Mouse (Mus musculus): ENCODE measurements around the gene Rpa2. TPM values are rescaled to one million over a fixed set of nuclear protein-coding genes. Genes with fewer than 3 reads are reported as not detected.
A peak's percentile ranks its signal among the peaks of the same experiment; 100 is the strongest.

Rpa2 gene
- polyA plus RNA-seq, 1 experiment from 2014 or later, result 43.0 TPM

- H3K27ac ChIP-seq (ENCODE audit: low read depth), result peak overlapping the region; percentile 74; the same call in 1 of the 2 replicates
- no peak for ATAC-seq
These were observed 48.7 kb downstream of the Rpa2 start for GRCm38 (mm10) chr4:132816855-132817254.

GRCm38 (mm10) chr4:132818442-132818841, 50.3 kb downstream of the Rpa2 start:
- no peaks in the 10 kb centered on the region for H3K27me3 ChIP-seq (ENCODE audit: insufficient read depth, low read length)
- H3K4me3 ChIP-seq (ENCODE audit: low read depth, low read length), result no peak overlapping the region
- peaks cover 6% of the 10 kb centered on the region for H3K4me1 ChIP-seq (ENCODE audit: insufficient read depth)
- TF ChIP-seq EP300 (IDR thresholded peaks at IDR 0.05; ENCODE audit: low read depth), result no peak
- TF ChIP-seq CTCF (IDR thresholded peaks at IDR 0.05; ENCODE audit: low read depth), result peak; percentile 45
- ATAC-seq, result no peak
- WGBS (ENCODE audit: insufficient replicate concordance), result 60% methylated on average over 2 of the region's 2 CpGs
- no peaks in the 10 kb centered on the region for H3K9me3 ChIP-seq (ENCODE audit: low read length)
- H3K36me3 ChIP-seq (replicated peaks; ENCODE audit: insufficient read depth, low read length), result no peaks in the 10 kb centered on the region
- no peak overlapping the region for H3K27ac ChIP-seq (ENCODE audit: low read depth)
- DNase-seq, result no peak
- no peak overlapping the region for H3K9ac ChIP-seq (replicated peaks)
- H3K4me2 ChIP-seq (ENCODE audit: low read depth, low read length), result no peak overlapping the region

More at GRCm38 (mm10) chr4:132816855-132817254, 48.7 kb downstream of the Rpa2 start:
- Histone ChIP-seq H3K4me2 (ENCODE audit: low read depth, low read length) (no peak overlapping the region), H3K27me3 (ENCODE audit: insufficient read depth, low read length) (no peaks in the 10 kb centered on the region), H3K9ac (replicated peaks) (no peak overlapping the region), H3K4me3 (ENCODE audit: low read depth, low read length) (no peak overlapping the region), H3K9me3 (ENCODE audit: low read length) (no peaks in the 10 kb centered on the region), H3K4me1 (ENCODE audit: insufficient read depth) (peaks cover 6% of the 10 kb centered on the region), H3K36me3 (replicated peaks; ENCODE audit: insufficient read depth, low read length) (no peaks in the 10 kb centered on the region)
- TF ChIP-seq CTCF (IDR thresholded peaks at IDR 0.05; ENCODE audit: low read depth) (no peak), EP300 (IDR thresholded peaks at IDR 0.05; ENCODE audit: low read depth) (no peak)
- WGBS (ENCODE audit: insufficient replicate concordance), result 36% methylated on average over 2 of the region's 2 CpGs
- DNase-seq, result no peak

- DNase-seq, result peak; percentile 89
- no peak overlapping the region for H3K27ac ChIP-seq (ENCODE audit: low read depth)
- peak; percentile 96 for TF ChIP-seq CTCF (IDR thresholded peaks at IDR 0.05; ENCODE audit: low read depth)
- TF ChIP-seq EP300 (IDR thresholded peaks at IDR 0.05; ENCODE audit: low read depth), result no peak
- no peaks in the 10 kb centered on the region for H3K9me3 ChIP-seq (ENCODE audit: low read length)
- 52% methylated on average over 8 of the region's 8 CpGs for WGBS (ENCODE audit: insufficient replicate concordance)
- H3K4me2 ChIP-seq (ENCODE audit: low read depth, low read length), result no peak overlapping the region
- peaks cover 22% of the 10 kb centered on the region for H3K36me3 ChIP-seq (replicated peaks; ENCODE audit: insufficient read depth, low read length)
- no peaks in the 10 kb centered on the region for H3K4me1 ChIP-seq (ENCODE audit: insufficient read depth)
- peak; percentile 83 for ATAC-seq
- no peaks in the 10 kb centered on the region for H3K27me3 ChIP-seq (ENCODE audit: insufficient read depth, low read length)
- H3K9ac ChIP-seq (replicated peaks), result no peak overlapping the region
- no peak overlapping the region for H3K4me3 ChIP-seq (ENCODE audit: low read depth, low read length)
These were observed 55.7 kb downstream of the Rpa2 start for GRCm38 (mm10) chr4:132823614-132824366.

Other genes starting within 250 kb of the Rpa2 start
- gene Atpif1, start 234.7 kb upstream of the Rpa2 start, polyA plus RNA-seq (2015; fragmentation: Nextera tagmentation; extraction: Ambion mirVana), result 935 and 945 TPM in 2 replicates
- gene Dnajc8, start 232.8 kb upstream of the Rpa2 start, polyA plus RNA-seq (2015; fragmentation: Nextera tagmentation; extraction: Ambion mirVana), result 70.7 and 71.5 TPM in 2 replicates
- gene Ptafr, start 204.3 kb upstream of the Rpa2 start, polyA plus RNA-seq (2015; fragmentation: Nextera tagmentation; extraction: Ambion mirVana), result 1.0 and 1.3 TPM in 2 replicates
- gene Eya3, start 129.3 kb upstream of the Rpa2 start, polyA plus RNA-seq (2015; fragmentation: Nextera tagmentation; extraction: Ambion mirVana), result 6.0 and 6.3 TPM in 2 replicates
- gene Xkr8, start 35.8 kb upstream of the Rpa2 start, polyA plus RNA-seq (2015; fragmentation: Nextera tagmentation; extraction: Ambion mirVana), result 3.3 and 3.8 TPM in 2 replicates
- gene Smpdl3b, start 11.1 kb upstream of the Rpa2 start, polyA plus RNA-seq (2015; fragmentation: Nextera tagmentation; extraction: Ambion mirVana), result 0.31 and 0.34 TPM in 2 replicates
- gene Themis2, start 28.1 kb downstream of the Rpa2 start, polyA plus RNA-seq (2015; fragmentation: Nextera tagmentation; extraction: Ambion mirVana), result 3.1 and 3.5 TPM in 2 replicates
- gene Ppp1r8, start 74.8 kb downstream of the Rpa2 start, polyA plus RNA-seq (2015; fragmentation: Nextera tagmentation; extraction: Ambion mirVana), result 11.1 and 11.9 TPM in 2 replicates
- gene Stx12, start 116.2 kb downstream of the Rpa2 start, polyA plus RNA-seq (2015; fragmentation: Nextera tagmentation; extraction: Ambion mirVana), result 14.4 and 17.0 TPM in 2 replicates
- gene Fam76a, start 154.2 kb downstream of the Rpa2 start, polyA plus RNA-seq (2015; fragmentation: Nextera tagmentation; extraction: Ambion mirVana), result 21.7 and 22.5 TPM in 2 replicates
- 3.8 and 4.0 TPM in 2 replicates for gene Fgr, start 205.8 kb downstream of the Rpa2 start, polyA plus RNA-seq (2015; fragmentation: Nextera tagmentation; extraction: Ambion mirVana)
- 0.76 and 0.87 TPM in 2 replicates for gene Ahdc1, start 242.9 kb downstream of the Rpa2 start, polyA plus RNA-seq (2015; fragmentation: Nextera tagmentation; extraction: Ambion mirVana)